Mouse (Mus musculus) liver, postnatal 0 days (tissue): ENCODE data around the gene Gm1043.
A peak's percentile ranks its signal among the peaks of the same experiment; 100 is the strongest.

Experiments
- CTCF ChIP-seq: sonication (generic); IDR thresholded peaks from 2 replicates; pipeline ENCODE4 v1.5.1; 2016; ENCODE audit warnings: antibody characterized with exemption, low read depth
- EP300 ChIP-seq: IDR thresholded peaks from 2 replicates; pipeline ENCODE4 v1.6.1; 2016; ENCODE audit warnings: antibody characterized with exemption, low read depth, mild to moderate bottlenecking

- TF ChIP-seq CTCF (peak; percentile 80), EP300 (no peak)
These were observed 62.4 kb downstream of the Gm1043 start for GRCm38 (mm10) chr5:37147536-37147935.
